Mouse (Mus musculus) forebrain, embryonic 15.5 days (tissue): ENCODE data around the gene Cfap97d2. TPM values are rescaled to one million over a fixed set of nuclear protein-coding genes. Genes with fewer than 3 reads are reported as not detected.

ENCODE experiments used
- ATAC-seq: fragments of 200-750 bp; cut with Nextera tagmentation; replicated peaks from 2 replicates; pipeline ENCODE4 v1.8.0; 2017; ENCODE audit warnings: mild to moderate bottlenecking, moderate TSS enrichment, moderate library complexity
- H3K27ac ChIP-seq: fragments of 300-500 bp; sonication (generic); replicated peaks from 2 replicates; pipeline ENCODE4 v1.5.1; 2015; ENCODE audit warnings: mild to moderate bottlenecking, inconsistent platforms
- H3K27me3 ChIP-seq: fragments of 300-500 bp; sonication (generic); 2 replicates; pipeline ENCODE4 v1.6.1; 2015; ENCODE audit warnings: inconsistent platforms
- H3K36me3 ChIP-seq: fragments of 300-500 bp; sonication (generic); 2 replicates; pipeline ENCODE4 v1.6.1; 2015; ENCODE audit warnings: mild to moderate bottlenecking, inconsistent platforms
- H3K4me1 ChIP-seq: fragments of 300-500 bp; sonication (generic); 2 replicates; pipeline ENCODE4 v1.6.1; 2015; ENCODE audit warnings: inconsistent platforms
- H3K4me2 ChIP-seq: fragments of 300-500 bp; sonication (generic); replicated peaks from 2 replicates; pipeline ENCODE4 v1.6.1; 2015; ENCODE audit warnings: mild to moderate bottlenecking, inconsistent platforms
- H3K4me3 ChIP-seq: fragments of 300-500 bp; sonication (generic); 2 replicates; pipeline ENCODE4 v1.5.1; 2015; ENCODE audit warnings: mild to moderate bottlenecking, inconsistent platforms
- H3K9ac ChIP-seq: fragments of 300-500 bp; sonication (generic); replicated peaks from 2 replicates; pipeline ENCODE4 v1.6.1; 2015; ENCODE audit warnings: mild to moderate bottlenecking, inconsistent platforms
- H3K9me3 ChIP-seq: fragments of 300-500 bp; sonication (generic); 2 replicates; pipeline ENCODE4 v1.6.1; 2016; ENCODE audit warnings: inconsistent platforms
- WGBS: fragments of 180-500 bp; shearing (Covaris S2); methylation state at CpG from one replicate; pipeline ENCODE4 v1.1.7; 2015; ENCODE audit warnings: mixed read lengths; 5-methylcytosine and 5-hydroxymethylcytosine counted together
- polyA plus RNA-seq: library from polyadenylated mRNA; unstranded; fragments of >200 nt; fragmentation: Nextera tagmentation; extraction: Ambion mirVana; gene quantifications from 2 replicates; pipeline ENCODE4 v1.2.1, GENCODE M21; 2015

Cfap97d2 gene
- polyA plus RNA-seq, 1 experiment from 2014 or later: 0.75 TPM

GRCm38 (mm10) chr8:13757805-13758727 lies 52.4 kb downstream of the Cfap97d2 start:
- peak overlapping the region; percentile 94 for H3K9ac ChIP-seq
- H3K27ac ChIP-seq: peak overlapping the region; percentile 72
- peak overlapping the region; percentile 99 for H3K4me3 ChIP-seq
- WGBS: under 1% methylated on average over 37 of the region's 38 CpGs
- peaks cover 27% of the 10 kb centered on the region for H3K4me1 ChIP-seq
- no peaks in the 10 kb centered on the region for H3K9me3 ChIP-seq
- peak overlapping the region; percentile 73 for H3K4me2 ChIP-seq
- no peaks in the 10 kb centered on the region for H3K27me3 ChIP-seq
- peaks cover 22% of the 10 kb centered on the region for H3K36me3 ChIP-seq
- ATAC-seq: peak; percentile 66

GRCm38 (mm10) chr8:13769206-13769605 lies 63.5 kb downstream of the Cfap97d2 start:
- no peaks in the 10 kb centered on the region for H3K9me3 ChIP-seq
- no peak overlapping the region for H3K4me2 ChIP-seq
- 87% methylated on average over 11 of the region's 11 CpGs for WGBS
- ATAC-seq: no peak
- H3K27me3 ChIP-seq: no peaks in the 10 kb centered on the region
- H3K4me3 ChIP-seq: no peak overlapping the region
- H3K36me3 ChIP-seq: peaks cover 87% of the 10 kb centered on the region
- H3K27ac ChIP-seq: no peak overlapping the region
- H3K9ac ChIP-seq: no peak overlapping the region
- H3K4me1 ChIP-seq: no peaks in the 10 kb centered on the region

GRCm38 (mm10) chr8:13780536-13780935 lies 74.8 kb downstream of the Cfap97d2 start:
- no peak overlapping the region for H3K27ac ChIP-seq
- 83% methylated on average over 3 of the region's 3 CpGs for WGBS
- no peaks in the 10 kb centered on the region for H3K27me3 ChIP-seq
- H3K9me3 ChIP-seq: no peaks in the 10 kb centered on the region
- no peak overlapping the region for H3K9ac ChIP-seq
- peaks cover 10% of the 10 kb centered on the region for H3K4me1 ChIP-seq
- H3K36me3 ChIP-seq: peaks cover 64% of the 10 kb centered on the region
- no peak for ATAC-seq
- no peak overlapping the region for H3K4me2 ChIP-seq
- H3K4me3 ChIP-seq: no peak overlapping the region

GRCm38 (mm10) chr8:13785250-13785763 lies 79.6 kb downstream of the Cfap97d2 start, which contains the start of gene Upf3a:
Gene Upf3a, plus strand, starts transcription at chr8:13785615.
- Histone ChIP-seq H3K4me3 (peak within 1 kb of the TSS; percentile 68), H3K36me3 (peaks cover 35% of the 10 kb centered on the region), H3K4me2 (peak within 1 kb of the TSS; percentile 84), H3K27me3 (no peaks in the 10 kb centered on the region), H3K9me3 (no peaks in the 10 kb centered on the region), H3K9ac (peak within 1 kb of the TSS; percentile 95), H3K27ac (peak within 1 kb of the TSS; percentile 98), H3K4me1 (peaks cover 20% of the 10 kb centered on the region)
- under 1% methylated on average over 46 of the region's 47 CpGs for WGBS
- ATAC-seq: peak; percentile 94

GRCm38 (mm10) chr8:13785764-13786299 lies 80.1 kb downstream of the Cfap97d2 start:
- H3K4me2 ChIP-seq: peak overlapping the region; percentile 84
- H3K27me3 ChIP-seq: no peaks in the 10 kb centered on the region
- H3K4me1 ChIP-seq: peaks cover 20% of the 10 kb centered on the region
- WGBS: under 1% methylated on average over 40 of the region's 47 CpGs
- peak; percentile 96 for ATAC-seq
- H3K4me3 ChIP-seq: peak overlapping the region; percentile 68
- peak overlapping the region; percentile 98 for H3K27ac ChIP-seq
- peak overlapping the region; percentile 95 for H3K9ac ChIP-seq
- H3K9me3 ChIP-seq: no peaks in the 10 kb centered on the region
- peaks cover 30% of the 10 kb centered on the region for H3K36me3 ChIP-seq

GRCm38 (mm10) chr8:13789606-13790005 lies 83.9 kb downstream of the Cfap97d2 start:
- Histone ChIP-seq H3K4me3 (no peak overlapping the region), H3K4me2 (no peak overlapping the region), H3K9me3 (no peaks in the 10 kb centered on the region), H3K9ac (no peak overlapping the region), H3K36me3 (peaks cover 34% of the 10 kb centered on the region), H3K4me1 (peaks cover 16% of the 10 kb centered on the region), H3K27me3 (no peaks in the 10 kb centered on the region), H3K27ac (no peak overlapping the region)
- WGBS: 90% methylated on average over 8 of the region's 8 CpGs
- no peak for ATAC-seq

Other genes with a start within 250 kb of the Cfap97d2 start
- gene Gas6, start 211.4 kb upstream of the Cfap97d2 start, polyA plus RNA-seq: 21.1 and 23.3 TPM in 2 replicates
- gene 1700029H14Rik, start 143.4 kb upstream of the Cfap97d2 start, polyA plus RNA-seq: not detected in 2 replicates
- 22.1 and 23.4 TPM in 2 replicates for gene Rasa3, start 28.3 kb upstream of the Cfap97d2 start, polyA plus RNA-seq
- gene Cdc16, start 51.8 kb downstream of the Cfap97d2 start, polyA plus RNA-seq: 182 and 187 TPM in 2 replicates
- gene Upf3a, start 79.7 kb downstream of the Cfap97d2 start, polyA plus RNA-seq: 43.9 and 46.8 TPM in 2 replicates
- gene AF366264, start 132.5 kb downstream of the Cfap97d2 start, polyA plus RNA-seq: not detected in 2 replicates
- 51.2 and 52.2 TPM in 2 replicates for gene Champ1, start 163.8 kb downstream of the Cfap97d2 start, polyA plus RNA-seq
- gene Coprs, start 184.4 kb downstream of the Cfap97d2 start, polyA plus RNA-seq: 81.7 and 87.9 TPM in 2 replicates